Mouse (Mus musculus) G1E (cell line): ENCODE results near the gene Wnt5a.

Experiments
- CTCF ChIP-seq: IDR thresholded peaks from 2 replicates; pipeline ENCODE4 v1.5.1; 2012; ENCODE audit warnings: low read depth, low read length, inconsistent platforms, mixed read lengths
- GATA1 ChIP-seq: IDR thresholded peaks from 2 replicates; pipeline ENCODE4 v1.6.1; 2012; ENCODE audit warnings: borderline replicate concordance, low read length, inconsistent platforms, mixed read lengths
- GATA2 ChIP-seq: IDR thresholded peaks from 2 replicates; pipeline ENCODE4 v1.6.1; 2012; ENCODE audit warnings: low read depth, low read length, inconsistent platforms, borderline replicate concordance
- POLR2AphosphoS5 ChIP-seq: IDR thresholded peaks from 2 replicates; pipeline ENCODE4 v1.6.1; 2012; ENCODE audit warnings: low read depth, low read length, inconsistent platforms; ENCODE audit not compliant: insufficient replicate concordance
- TAL1 ChIP-seq: conservative IDR thresholded peaks from 2 replicates; pipeline ENCODE4 v1.6.1; 2012; ENCODE audit warnings: low read depth, low read length, inconsistent platforms, mixed read lengths

- TF ChIP-seq CTCF (no peak), TAL1 (no peak), POLR2AphosphoS5 (no peak), GATA1 (no peak), GATA2 (no peak)
Observed at GRCm38 (mm10) chr14:28507011-28507410, 2.5 kb downstream of the Wnt5a start.
